Mouse (Mus musculus) spleen, postnatal 0 days (tissue): ENCODE results near the gene Tfpi2. TPM values are rescaled to one million over a fixed set of nuclear protein-coding genes. Genes with fewer than 3 reads are reported as not detected.

Experiments used
- polyA plus RNA-seq: library from polyadenylated mRNA; unstranded; fragments of >200 nt; fragmentation: Nextera tagmentation; extraction: Ambion mirVana; gene quantifications from 2 replicates; pipeline ENCODE4 v1.2.1, GENCODE M21; 2015

Gene Tfpi2
- 6.1 and 6.4 TPM in 2 replicates for polyA plus RNA-seq

DNA sequence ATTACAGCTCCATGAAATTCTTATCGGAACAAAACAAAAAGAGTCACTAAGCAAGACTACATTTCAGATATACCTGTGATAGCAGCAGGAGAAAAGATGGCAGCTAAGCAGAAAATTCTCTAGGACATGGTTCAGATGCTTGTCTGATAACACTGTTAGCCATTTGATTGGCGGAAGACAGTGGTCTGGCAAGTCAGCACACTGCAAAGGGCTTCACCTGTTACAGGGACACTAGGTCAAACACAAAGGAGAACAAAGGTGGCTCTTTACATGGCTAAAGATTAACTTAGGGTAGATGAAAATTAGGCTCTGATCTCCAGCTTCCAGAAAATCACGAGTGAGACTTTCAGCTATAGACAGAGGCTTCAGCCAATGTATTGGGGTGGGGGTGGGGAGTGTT lies at the start of gene Tfpi2:
Tfpi2 (minus strand) TSS at position 170 of the 400 bp plus-strand sequence.

DNA sequence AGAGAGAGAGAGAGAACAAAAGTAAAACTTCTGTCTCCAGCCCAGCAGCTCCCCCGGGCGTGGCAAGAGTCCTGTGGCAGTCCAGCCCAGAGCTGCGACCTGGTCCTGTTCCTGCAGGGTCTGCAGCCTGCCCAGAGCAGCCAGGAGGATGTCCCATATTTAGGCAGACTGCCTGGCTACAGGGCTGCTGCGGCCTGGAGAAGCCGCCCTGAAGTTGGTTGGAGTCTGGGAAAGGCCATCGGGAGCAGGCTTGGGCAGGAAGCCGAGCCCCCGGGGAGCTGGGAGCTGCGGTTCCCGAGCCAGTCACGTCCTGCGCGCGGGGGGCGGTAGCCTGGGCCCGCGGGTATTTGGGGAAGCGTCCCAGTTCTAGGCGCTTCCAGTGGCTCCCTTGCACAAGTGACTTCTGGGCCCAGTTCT lies 15.2 kb upstream of the Tfpi2 start, which contains the start of gene Gng11:
Gng11 (plus strand) TSS at position 15 of the 417 bp plus-strand sequence.

DNA sequence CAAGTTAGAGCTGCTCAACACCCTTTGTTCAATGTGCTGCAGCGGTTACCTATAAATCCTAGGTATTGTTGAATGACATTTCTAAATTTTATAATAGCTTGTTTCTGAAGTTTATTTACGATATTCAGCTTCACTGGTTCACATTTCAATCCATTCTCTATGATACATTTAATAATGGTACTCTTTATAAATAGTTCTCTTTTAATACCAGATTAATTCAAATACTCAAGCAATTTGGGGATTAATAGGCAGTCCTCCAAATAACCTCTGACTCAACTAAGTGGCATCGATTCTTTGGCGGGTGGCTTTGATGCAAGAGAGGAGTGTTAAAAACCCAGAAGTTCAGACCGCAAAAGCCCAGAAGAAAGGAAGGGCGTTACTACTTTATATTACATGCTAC lies 4.8 kb upstream of the Tfpi2 start, which contains the start of gene Gngt1:
Gngt1 (plus strand) TSS at position 301 of the 400 bp plus-strand sequence.

Other genes with a start within 250 kb of the Tfpi2 start
- not detected in 2 replicates for gene Calcr, start 224.2 kb downstream of the Tfpi2 start, polyA plus RNA-seq
- not detected in 2 replicates for gene Gngt1, start 4.9 kb upstream of the Tfpi2 start, polyA plus RNA-seq
- 74.6 and 82.8 TPM in 2 replicates for gene Gng11, start 15.0 kb upstream of the Tfpi2 start, polyA plus RNA-seq
- gene Bet1, start 98.1 kb upstream of the Tfpi2 start, polyA plus RNA-seq: 38.0 and 47.4 TPM in 2 replicates